Mouse (Mus musculus) hindbrain, embryonic 15.5 days (tissue): ENCODE measurements around the gene Atp6v1fnb. TPM values are rescaled to one million over a fixed set of nuclear protein-coding genes. Genes with fewer than 3 reads are reported as not detected.

Source experiments
- ATAC-seq: fragments of 200-750 bp; cut with Nextera tagmentation; 2 replicates; pipeline ENCODE4 v1.8.0; 2017; ENCODE audit warnings: low read depth, moderate number of reproducible peaks, moderate TSS enrichment; ENCODE audit not compliant: low FRiP score
- H3K27ac ChIP-seq: fragments of 300-500 bp; sonication (generic); replicated peaks from 2 replicates; pipeline ENCODE4 v1.5.1; 2015; ENCODE audit warnings: mild to moderate bottlenecking, inconsistent platforms
- H3K27me3 ChIP-seq: fragments of 300-500 bp; sonication (generic); 2 replicates; pipeline ENCODE4 v1.6.1; 2015; ENCODE audit warnings: control low read depth, inconsistent platforms
- H3K36me3 ChIP-seq: fragments of 300-500 bp; sonication (generic); 2 replicates; pipeline ENCODE4 v1.6.1; 2015; ENCODE audit warnings: control low read depth, inconsistent platforms
- H3K4me1 ChIP-seq: fragments of 300-500 bp; sonication (generic); replicated peaks from 2 replicates; pipeline ENCODE4 v1.6.1; 2015; ENCODE audit warnings: control low read depth, inconsistent platforms
- H3K4me2 ChIP-seq: fragments of 300-500 bp; sonication (generic); 2 replicates; pipeline ENCODE4 v1.6.1; 2015; ENCODE audit warnings: moderate library complexity, mild to moderate bottlenecking, inconsistent platforms
- H3K4me3 ChIP-seq: fragments of 300-500 bp; sonication (generic); 2 replicates; pipeline ENCODE4 v1.5.1; 2015; ENCODE audit warnings: mild to moderate bottlenecking, inconsistent platforms
- H3K9ac ChIP-seq: fragments of 300-500 bp; sonication (generic); 2 replicates; pipeline ENCODE4 v1.6.1; 2015; ENCODE audit warnings: inconsistent platforms
- H3K9me3 ChIP-seq: fragments of 300-500 bp; sonication (generic); 2 replicates; pipeline ENCODE4 v1.6.1; 2016; ENCODE audit warnings: control low read depth, inconsistent platforms
- WGBS: fragments of 180-500 bp; shearing (Covaris S2); methylation state at CpG from one replicate; pipeline ENCODE4 v1.1.7; 2015; 5-methylcytosine and 5-hydroxymethylcytosine counted together
- polyA plus RNA-seq: library from polyadenylated mRNA; unstranded; fragments of >200 nt; fragmentation: Nextera tagmentation; extraction: Ambion mirVana; gene quantifications from 2 replicates; pipeline ENCODE4 v1.2.1, GENCODE M21; 2015

Gene Atp6v1fnb
- polyA plus RNA-seq, 1 experiment from 2014 or later, result 0.35 TPM

- H3K27me3 ChIP-seq, result peaks cover 16% of the 10 kb centered on the region; the same call in 1 of the 2 replicates
- ATAC-seq, result no peak
Observed at GRCm38 (mm10) chr6:29506834-29507233, 35.6 kb downstream of the Atp6v1fnb start.

DNA sequence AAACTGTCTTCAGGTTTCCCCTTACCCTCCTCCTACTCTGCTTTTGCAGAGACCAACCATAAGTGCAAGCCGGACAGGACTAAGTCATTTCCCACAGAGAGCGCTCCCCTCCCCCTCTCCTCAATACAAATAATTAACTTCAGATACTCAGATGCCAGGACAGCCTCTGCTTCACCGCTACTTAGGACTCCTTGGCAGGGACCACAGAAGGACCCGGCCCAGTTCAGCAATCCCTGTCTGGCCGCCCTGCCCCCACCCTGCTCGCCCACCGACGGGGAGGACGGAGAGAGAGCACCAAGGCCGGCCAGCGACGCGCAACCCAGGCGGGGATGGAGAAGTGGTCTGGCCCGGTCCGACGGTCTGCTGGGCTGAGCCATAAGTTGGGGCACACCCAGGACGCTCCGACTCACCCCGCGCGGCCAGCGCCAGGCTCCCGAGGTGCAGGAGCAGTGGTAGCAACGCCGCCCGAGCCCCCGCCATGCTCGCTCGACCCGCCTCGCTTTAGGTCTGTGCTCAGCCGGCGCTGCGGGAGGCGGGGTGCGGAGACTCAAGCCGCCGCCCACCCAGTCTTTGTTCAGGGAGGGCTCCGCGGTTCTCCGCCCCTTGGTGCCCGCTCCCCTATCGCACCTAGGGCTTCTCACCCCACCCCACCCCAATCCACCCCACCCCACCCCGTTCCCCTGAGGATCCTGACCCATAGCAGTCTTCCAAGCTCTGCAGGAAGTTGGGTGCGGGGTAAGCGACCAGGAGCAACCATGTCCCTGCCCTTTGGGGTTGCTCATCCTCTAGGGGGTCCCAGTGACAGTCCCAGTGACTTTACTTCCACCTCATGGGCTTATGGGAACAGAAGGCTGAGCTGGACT, 36.4 kb downstream of the Atp6v1fnb start, which contains the start of gene Kcp:
Gene Kcp, minus strand, starts transcription at position 506 of the 863 bp plus-strand sequence.
- Histone ChIP-seq H3K27me3 (peaks cover 16% of the 10 kb centered on the region; the same call in 1 of the 2 replicates), H3K4me3 (peak within 1 kb of the TSS; percentile 48), H3K9me3 (no peaks in the 10 kb centered on the region), H3K27ac (no peak within 1 kb of the TSS), H3K36me3 (no peaks in the 10 kb centered on the region), H3K4me2 (peak within 1 kb of the TSS; percentile 70), H3K4me1 (peaks cover 11% of the 10 kb centered on the region), H3K9ac (peak within 1 kb of the TSS; percentile 45)
- ATAC-seq, result peak; percentile 65
- whole genome bisulfite sequencing, result under 1% methylated on average over 46 of the region's 47 CpGs

More at GRCm38 (mm10) chr6:29506834-29507233, 35.6 kb downstream of the Atp6v1fnb start:
- no peak overlapping the region for H3K9ac ChIP-seq
- no peaks in the 10 kb centered on the region for H3K36me3 ChIP-seq
- H3K4me2 ChIP-seq, result peak overlapping the region; percentile 70
- no peaks in the 10 kb centered on the region for H3K9me3 ChIP-seq
- peaks cover 11% of the 10 kb centered on the region for H3K4me1 ChIP-seq
- H3K27ac ChIP-seq, result no peak overlapping the region
- WGBS, result 24% methylated on average over 8 of the region's 8 CpGs
- peak overlapping the region; percentile 48 for H3K4me3 ChIP-seq

DNA sequence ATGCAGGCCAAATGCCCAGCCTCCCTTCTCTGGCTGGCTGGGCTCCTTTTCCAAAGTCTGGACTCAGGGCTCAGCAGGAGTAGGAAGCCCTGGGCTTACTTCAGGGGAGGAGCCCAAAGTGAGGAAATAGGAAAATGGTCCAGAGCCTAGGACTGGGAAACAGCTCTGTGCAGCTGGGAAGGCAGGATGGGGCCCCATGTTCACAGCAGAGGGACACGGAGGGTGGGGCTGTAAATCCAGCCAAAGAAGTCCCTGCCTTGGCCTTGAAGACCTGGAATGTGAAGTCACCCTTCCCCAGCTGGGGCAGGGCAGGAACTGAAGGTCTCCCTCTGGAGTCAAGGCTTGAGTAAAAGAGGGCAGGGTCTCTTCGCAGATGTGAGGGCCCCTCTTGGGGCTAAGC, 37.8 kb downstream of the Atp6v1fnb start:
- Histone ChIP-seq H3K9ac (no peak overlapping the region), H3K27ac (no peak overlapping the region), H3K36me3 (no peaks in the 10 kb centered on the region), H3K4me2 (no peak overlapping the region), H3K4me3 (no peak overlapping the region), H3K27me3 (peaks cover 16% of the 10 kb centered on the region; the same call in 1 of the 2 replicates), H3K9me3 (no peaks in the 10 kb centered on the region), H3K4me1 (peaks cover 16% of the 10 kb centered on the region)
- ATAC-seq, result no peak
- 48% methylated on average over 2 of the region's 2 CpGs for WGBS

- peak overlapping the region; percentile 22 for H3K4me3 ChIP-seq
Observed at GRCm38 (mm10) chr6:29513284-29513683, 42.0 kb downstream of the Atp6v1fnb start.

GRCm38 (mm10) chr6:29517139-29517538, 45.9 kb downstream of the Atp6v1fnb start:
- Histone ChIP-seq H3K4me3 (no peak overlapping the region), H3K9ac (no peak overlapping the region), H3K4me1 (peaks cover 6% of the 10 kb centered on the region), H3K27me3 (peaks cover 7% of the 10 kb centered on the region; the same call in 1 of the 2 replicates), H3K9me3 (no peaks in the 10 kb centered on the region), H3K4me2 (no peak overlapping the region), H3K27ac (no peak overlapping the region), H3K36me3 (no peaks in the 10 kb centered on the region)
- WGBS, result 6% methylated on average over 5 of the region's 5 CpGs
- peak; percentile 5; the same call in 1 of the 2 replicates for ATAC-seq

More at GRCm38 (mm10) chr6:29513284-29513683, 42.0 kb downstream of the Atp6v1fnb start:
- peak; percentile 65 for ATAC-seq
- no peaks in the 10 kb centered on the region for H3K36me3 ChIP-seq
- peaks cover 7% of the 10 kb centered on the region; the same call in 1 of the 2 replicates for H3K27me3 ChIP-seq
- peaks cover 6% of the 10 kb centered on the region for H3K4me1 ChIP-seq
- no peaks in the 10 kb centered on the region for H3K9me3 ChIP-seq
- no peak overlapping the region for H3K27ac ChIP-seq
- peak overlapping the region; percentile 57 for H3K4me2 ChIP-seq
- 2% methylated on average over 11 of the region's 11 CpGs for WGBS
- H3K9ac ChIP-seq, result no peak overlapping the region; the same call in 1 of the 2 replicates

DNA sequence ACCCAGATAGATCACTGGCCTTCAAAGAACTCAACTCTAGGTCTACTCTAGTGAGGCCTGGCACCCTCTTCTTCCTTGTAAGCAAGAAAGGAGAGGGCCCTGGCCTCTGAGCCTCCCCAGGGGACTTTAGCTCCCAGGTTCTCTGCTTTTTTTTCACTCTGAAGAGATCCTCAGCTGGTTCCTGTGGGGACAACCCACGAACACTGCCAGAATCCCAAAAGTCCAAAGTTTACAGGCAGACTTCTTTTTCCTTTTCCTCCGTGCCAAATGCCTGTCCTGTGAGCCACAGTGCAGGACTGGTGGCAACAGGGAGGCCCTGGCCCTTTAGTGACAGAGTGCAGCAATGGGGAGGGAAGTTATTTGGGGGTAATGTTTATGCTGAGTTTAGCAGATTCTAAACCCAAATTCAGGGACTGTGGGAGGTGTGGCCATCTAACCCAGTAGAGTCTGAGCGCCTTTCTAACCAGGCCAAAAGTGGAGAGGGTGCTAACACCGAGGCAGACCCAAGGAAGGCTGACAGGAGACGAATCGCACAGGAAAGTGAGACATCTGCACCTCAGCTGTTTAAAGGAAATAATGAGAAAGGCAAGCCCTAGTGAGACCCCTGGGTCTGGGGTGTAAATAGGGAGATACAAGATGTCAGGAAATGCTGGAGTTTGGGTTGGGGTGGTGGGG, 51.5 kb downstream of the Atp6v1fnb start:
- Histone ChIP-seq H3K4me2 (no peak overlapping the region), H3K9ac (no peak overlapping the region), H3K4me3 (no peak overlapping the region), H3K4me1 (peaks cover 19% of the 10 kb centered on the region), H3K27ac (no peak overlapping the region), H3K27me3 (peaks cover 14% of the 10 kb centered on the region), H3K36me3 (no peaks in the 10 kb centered on the region), H3K9me3 (no peaks in the 10 kb centered on the region)
- WGBS, result 77% methylated on average over 6 of the region's 6 CpGs
- no peak for ATAC-seq

Other genes starting within 250 kb of the Atp6v1fnb start
- 31.7 and 33.3 TPM in 2 replicates for gene Hilpda, start 198.9 kb upstream of the Atp6v1fnb start, polyA plus RNA-seq
- 0.41 and 0.51 TPM in 2 replicates for gene Fam71f2, start 191.8 kb upstream of the Atp6v1fnb start, polyA plus RNA-seq
- gene Fam71f1, start 152.3 kb upstream of the Atp6v1fnb start, polyA plus RNA-seq, result not detected in 2 replicates
- 164 TPM in 2 replicates for gene Calu, start 123.4 kb upstream of the Atp6v1fnb start, polyA plus RNA-seq
- 0.34 and 0.53 TPM in 2 replicates for gene Opn1sw, start 83.0 kb upstream of the Atp6v1fnb start, polyA plus RNA-seq
- gene Ccdc136, start 75.1 kb upstream of the Atp6v1fnb start, polyA plus RNA-seq, result 43.3 and 52.6 TPM in 2 replicates
- 4.2 and 5.1 TPM in 2 replicates for gene Flnc, start 38.2 kb upstream of the Atp6v1fnb start, polyA plus RNA-seq
- 346 and 360 TPM in 2 replicates for gene Atp6v1f, start 3.7 kb upstream of the Atp6v1fnb start, polyA plus RNA-seq
- 20.3 and 20.8 TPM in 2 replicates for gene Kcp, start 36.5 kb downstream of the Atp6v1fnb start, polyA plus RNA-seq
- gene Irf5, start 55.2 kb downstream of the Atp6v1fnb start, polyA plus RNA-seq, result 1.7 and 2.5 TPM in 2 replicates
- 85.5 and 85.6 TPM in 2 replicates for gene Tnpo3, start 138.4 kb downstream of the Atp6v1fnb start, polyA plus RNA-seq
- 11.9 and 14.4 TPM in 2 replicates for gene Tspan33, start 222.8 kb downstream of the Atp6v1fnb start, polyA plus RNA-seq